Mouse (Mus musculus): Measurements from ENCODE around the gene Cox4i2.

Gene Cox4i2

GRCm38 (mm10) chr2:152753944-152754711 is at the start of gene Cox4i2:
Cox4i2 (plus strand) TSS chr2:152754173.
- no peak for DNase-seq (ENCODE audit: extremely low read depth, low read depth)

GRCm38 (mm10) chr2:152704256-152704605 is 49.7 kb upstream of the Cox4i2 start:
- DNase-seq (ENCODE audit: extremely low read depth, low read depth): no peak

DNA sequence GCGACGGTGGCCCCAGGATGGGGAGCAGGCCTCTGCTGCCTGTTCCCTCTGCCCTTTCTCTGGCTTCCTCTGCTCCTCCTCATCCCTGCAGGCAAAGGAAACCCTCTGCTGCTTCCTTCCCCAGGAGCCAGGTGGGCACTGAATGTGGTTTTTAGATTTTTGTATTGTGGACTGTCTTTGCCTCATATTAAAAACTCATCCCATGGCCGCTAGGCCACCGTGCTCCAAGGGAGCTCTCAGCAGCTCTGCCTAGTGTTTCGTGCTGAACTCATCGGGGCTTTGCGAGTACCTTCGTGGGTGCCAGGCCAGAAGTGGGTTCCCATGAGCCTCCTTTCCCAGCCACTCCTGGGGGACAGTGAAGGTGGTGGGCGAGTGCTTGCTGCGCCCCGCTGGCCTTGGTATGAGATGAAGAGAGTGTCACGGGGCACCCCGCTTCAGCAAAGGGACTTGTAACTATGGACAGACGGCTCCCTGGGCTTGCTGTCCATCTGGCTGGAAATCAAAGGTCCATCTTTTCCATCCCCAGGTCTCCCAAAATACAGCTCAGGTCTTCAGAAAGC is 49.1 kb upstream of the Cox4i2 start:
- DNase-seq (ENCODE audit: extremely low read depth, low read depth): no peak

DNA sequence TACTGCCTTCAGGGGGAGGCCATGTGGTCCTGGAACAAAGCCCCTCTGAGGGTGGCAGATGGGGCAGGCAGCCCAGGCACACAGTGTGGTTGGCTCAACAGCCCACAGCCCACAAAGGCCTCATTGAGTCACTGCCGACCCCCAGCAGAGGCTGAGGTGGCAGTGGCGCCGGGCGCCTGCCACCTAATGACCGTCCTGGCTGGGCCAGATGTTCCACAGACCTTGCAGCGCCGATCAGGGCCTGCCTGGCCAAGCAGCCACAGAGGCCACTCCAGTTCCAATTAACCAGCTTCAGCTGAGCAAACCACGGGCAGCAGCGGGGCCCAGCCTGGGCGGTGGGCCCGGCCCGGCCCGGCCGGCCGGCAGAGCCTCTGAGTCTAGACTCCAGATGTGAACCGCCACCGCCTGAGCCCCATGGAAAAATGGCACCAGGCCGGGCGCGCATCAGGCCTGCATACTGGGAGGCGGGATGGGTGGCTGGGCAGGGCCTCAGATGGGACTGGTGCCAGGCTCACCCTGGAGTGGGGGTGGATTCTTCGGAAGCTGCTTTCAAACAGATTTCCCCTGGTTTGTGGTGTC is 47.9 kb upstream of the Cox4i2 start:
- DNase-seq (ENCODE audit: extremely low read depth, low read depth): no peak

DNA sequence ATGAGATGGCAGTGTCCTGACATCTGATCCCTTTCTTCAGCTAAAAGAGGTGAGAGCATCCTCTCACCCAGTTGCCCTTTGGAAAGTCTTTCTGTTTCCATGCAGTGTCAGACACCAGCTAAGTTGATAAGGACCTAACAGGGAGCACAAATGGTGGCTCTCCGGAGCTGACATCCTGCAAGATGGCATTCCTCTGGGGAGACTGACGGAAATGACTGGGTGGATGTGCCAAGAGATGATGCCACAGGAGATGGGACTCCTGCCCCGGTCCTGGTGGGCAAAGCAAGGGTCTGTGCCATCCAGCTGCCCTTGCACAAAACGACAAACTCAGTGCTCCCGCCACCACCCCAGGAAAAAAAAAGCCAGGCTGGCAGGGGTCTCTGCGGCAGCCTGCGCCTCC is 46.8 kb upstream of the Cox4i2 start:
- no peak for DNase-seq (ENCODE audit: extremely low read depth, low read depth)

GRCm38 (mm10) chr2:152707627-152708026 is 46.3 kb upstream of the Cox4i2 start:
- DNase-seq (ENCODE audit: extremely low read depth, low read depth): no peak

GRCm38 (mm10) chr2:152709066-152709465 is 44.9 kb upstream of the Cox4i2 start:
- DNase-seq (ENCODE audit: extremely low read depth, low read depth): no peak

- no peak for DNase-seq (ENCODE audit: extremely low read depth, low read depth)
Measured at GRCm38 (mm10) chr2:152716241-152716772, 37.7 kb upstream of the Cox4i2 start.

- no peak for DNase-seq (ENCODE audit: extremely low read depth, low read depth)
Measured at GRCm38 (mm10) chr2:152717652-152718051, 36.3 kb upstream of the Cox4i2 start.

DNA sequence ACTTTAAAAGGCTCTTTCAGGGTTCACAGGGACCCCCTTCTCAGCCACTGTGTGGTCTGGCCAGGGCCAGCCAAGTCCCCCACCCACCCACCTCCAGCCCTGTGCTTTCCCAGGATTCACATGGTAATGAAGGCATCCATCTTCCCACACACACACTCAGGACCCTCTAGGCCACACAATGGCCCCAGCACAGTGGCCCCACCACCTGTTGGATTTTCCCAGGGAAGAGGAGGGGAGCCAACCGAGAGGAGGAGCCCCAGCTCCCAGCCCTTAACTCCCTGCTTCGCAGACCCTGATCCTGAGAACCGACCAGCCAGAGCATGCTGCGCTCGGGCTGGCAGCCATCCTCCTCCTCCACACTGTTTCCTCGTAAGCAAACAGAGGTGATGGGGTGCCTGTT is 35.9 kb upstream of the Cox4i2 start:
- DNase-seq (ENCODE audit: extremely low read depth, low read depth): no peak

- DNase-seq (ENCODE audit: extremely low read depth, low read depth): no peak
Measured at GRCm38 (mm10) chr2:152723651-152724331, 30.2 kb upstream of the Cox4i2 start.

GRCm38 (mm10) chr2:152724332-152724723 is 29.6 kb upstream of the Cox4i2 start:
- DNase-seq (ENCODE audit: extremely low read depth, low read depth): no peak

DNA sequence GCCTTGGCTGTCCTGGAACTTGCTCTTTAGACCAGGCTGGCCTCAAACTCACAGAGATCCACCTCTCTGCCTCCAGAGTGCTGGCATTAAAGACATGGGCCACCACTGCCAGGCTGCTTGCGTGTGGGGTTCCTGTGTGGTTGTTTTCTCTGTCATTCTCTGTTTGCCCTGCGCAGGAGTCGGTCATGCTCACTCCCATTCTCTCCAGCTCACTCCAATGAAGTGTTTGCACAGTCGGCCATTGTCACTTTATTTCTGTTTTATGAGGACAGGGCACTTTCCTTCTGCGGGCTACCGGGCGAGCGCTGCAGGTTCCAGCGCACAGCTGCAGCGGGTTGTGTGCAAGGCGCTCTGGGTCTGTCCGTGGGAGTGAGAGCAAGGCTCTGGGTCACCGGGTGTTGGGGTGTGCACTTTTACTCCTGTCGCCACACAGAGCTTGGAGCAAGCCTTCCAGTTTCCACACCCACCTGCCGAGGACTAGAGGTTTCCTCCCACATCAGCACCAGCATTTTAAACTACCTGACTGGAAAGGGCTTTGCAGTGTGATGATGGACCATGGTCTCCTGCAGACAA is 28.7 kb upstream of the Cox4i2 start:
- no peak for DNase-seq (ENCODE audit: extremely low read depth, low read depth)

GRCm38 (mm10) chr2:152726213-152726612 is 27.8 kb upstream of the Cox4i2 start:
- DNase-seq (ENCODE audit: extremely low read depth, low read depth): no peak

DNA sequence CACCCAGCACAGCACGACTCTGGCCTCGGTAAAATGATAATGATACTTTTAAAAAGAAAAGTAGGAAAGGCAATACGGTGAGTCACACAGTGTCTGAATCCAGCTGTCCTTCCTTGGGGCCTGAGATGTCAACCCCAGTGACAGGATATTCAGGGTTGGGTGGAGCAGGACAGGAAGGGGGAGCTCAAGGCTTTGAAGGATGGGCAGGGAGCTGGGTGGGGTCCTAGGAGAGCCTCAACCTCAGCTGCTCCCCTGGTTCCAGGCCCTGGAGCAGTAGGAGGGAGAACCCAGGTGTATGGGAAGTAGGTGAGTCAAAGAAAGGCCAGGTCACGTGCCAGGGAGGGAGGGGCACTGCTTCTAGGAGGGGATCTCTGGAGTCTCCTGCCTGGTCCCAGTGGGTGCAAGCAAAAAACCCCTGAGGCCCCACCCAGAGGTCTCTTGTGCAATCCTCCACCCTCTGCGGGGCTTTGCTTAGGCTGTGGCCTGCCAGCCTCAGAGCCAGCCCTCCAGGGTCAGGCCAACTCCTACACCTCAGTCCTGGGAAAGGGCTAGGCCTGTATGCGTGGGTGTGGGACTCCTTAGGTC is 27.1 kb upstream of the Cox4i2 start:
- no peak for DNase-seq (ENCODE audit: extremely low read depth, low read depth)

GRCm38 (mm10) chr2:152727795-152728510 is 26.0 kb upstream of the Cox4i2 start:
- DNase-seq (ENCODE audit: extremely low read depth, low read depth): no peak

GRCm38 (mm10) chr2:152728594-152728993 is 25.4 kb upstream of the Cox4i2 start:
- DNase-seq (ENCODE audit: extremely low read depth, low read depth): no peak

- no peak for DNase-seq (ENCODE audit: extremely low read depth, low read depth)
Measured at GRCm38 (mm10) chr2:152729013-152729635, 24.8 kb upstream of the Cox4i2 start.

DNA sequence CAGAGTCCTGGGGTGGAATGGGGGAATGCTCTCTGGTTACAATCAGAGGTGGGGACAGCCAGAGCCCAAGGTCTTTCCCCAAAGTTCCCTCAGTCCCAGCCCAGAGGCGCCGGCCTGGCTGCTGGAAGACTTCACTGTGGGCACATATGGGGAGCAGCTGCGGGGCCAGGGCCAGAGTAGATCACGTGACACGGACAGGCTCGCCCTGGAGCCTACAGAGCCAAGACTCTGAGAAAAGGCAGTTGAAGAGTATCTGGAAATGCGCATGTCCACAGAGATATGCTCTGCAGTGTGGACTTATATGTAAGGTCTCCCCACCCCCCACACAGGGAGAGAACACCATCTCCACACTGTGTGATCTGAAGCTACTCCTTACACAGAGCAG is 24.3 kb upstream of the Cox4i2 start:
- DNase-seq (ENCODE audit: extremely low read depth, low read depth): no peak

- DNase-seq (ENCODE audit: extremely low read depth, low read depth): no peak
Measured at GRCm38 (mm10) chr2:152733201-152733600, 20.8 kb upstream of the Cox4i2 start.

Data from MEL-GATA-1-ER (cell line).